Mouse (Mus musculus) common myeloid progenitor, adult 5-6 weeks (primary cell): ENCODE data around the gene Dera. TPM values are rescaled to one million over a fixed set of nuclear protein-coding genes. Genes with fewer than 3 reads are reported as not detected.

Source experiments
- ATAC-seq: replicated peaks from 2 replicates; pipeline ENCODE4 v1.8.0; 2016; ENCODE audit warnings: low read depth, mild to moderate bottlenecking, moderate TSS enrichment, inconsistent platforms; ENCODE audit not compliant: poor library complexity, severe bottlenecking
- total RNA-seq: library from RNA; stranded (forward); fragments of 200-1000, 187-1606 nt; gene quantifications from 2 replicates; pipeline ENCODE4 v1.2.3, GENCODE M21; 2017

Dera gene
- total RNA-seq, 1 experiment from 2014 or later: 91.7 TPM

- ATAC-seq: peak; percentile 91
Measured at GRCm38 (mm10) chr6:137872055-137872735, 117.8 kb downstream of the Dera start.

- no peak for ATAC-seq
Measured at GRCm38 (mm10) chr6:137874471-137875244, 120.3 kb downstream of the Dera start.

- no peak for ATAC-seq
Measured at GRCm38 (mm10) chr6:137885644-137886043, 131.3 kb downstream of the Dera start.

- no peak for ATAC-seq
Measured at GRCm38 (mm10) chr6:137886210-137886979, 132.0 kb downstream of the Dera start.

DNA sequence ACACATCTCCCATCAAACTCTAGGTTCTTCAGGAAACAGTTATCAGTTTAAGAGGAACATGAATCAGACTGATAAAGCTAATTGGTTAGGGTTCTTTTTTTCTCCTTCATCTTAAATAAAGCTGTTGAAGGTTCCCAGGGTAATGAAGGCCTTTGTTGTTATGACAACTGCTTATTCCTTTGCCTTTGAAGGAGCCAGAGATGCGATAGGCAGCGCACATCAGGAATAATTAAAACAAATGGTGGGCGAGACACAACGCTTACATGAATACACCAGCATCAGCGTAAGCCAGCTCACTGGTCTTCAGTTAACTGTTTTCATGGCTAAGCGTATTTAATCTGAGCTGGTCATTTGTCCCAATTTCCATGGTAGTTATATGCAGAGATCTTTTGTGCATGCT, 132.9 kb downstream of the Dera start:
- ATAC-seq: no peak

- ATAC-seq: no peak
Measured at GRCm38 (mm10) chr6:137897671-137898070, 143.3 kb downstream of the Dera start.

DNA sequence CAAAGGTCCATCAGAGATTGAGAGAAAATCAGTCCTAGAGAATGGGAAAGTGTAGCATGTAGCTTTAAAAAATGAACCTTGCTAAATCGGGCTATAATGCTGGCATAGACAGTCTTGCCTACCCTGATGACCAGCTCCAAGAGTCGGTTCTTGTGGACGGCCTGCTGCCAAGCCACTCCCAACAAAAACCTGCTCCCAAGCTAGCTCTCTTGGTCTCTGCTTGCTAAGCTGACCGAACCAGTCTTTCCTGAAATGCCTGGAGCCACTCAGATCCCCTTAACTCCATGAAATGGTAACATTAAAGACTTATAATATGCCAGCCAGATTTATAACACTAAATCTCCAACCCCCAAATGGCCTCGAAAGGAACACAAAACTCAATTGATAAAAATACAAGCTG, 146.9 kb downstream of the Dera start:
- no peak for ATAC-seq

Other genes starting within 250 kb of the Dera start
- 3.6 and 5.8 TPM in 2 replicates for gene Eps8, start 99.7 kb upstream of the Dera start, total RNA-seq
- 255 and 262 TPM in 2 replicates for gene Strap, start 19.5 kb upstream of the Dera start, total RNA-seq